Mouse (Mus musculus): ENCODE data around the gene Mfsd13b.

The Mfsd13b gene

GRCm38 (mm10) chr7:120980931-120981924 lies 1.1 kb upstream of the Mfsd13b start:
- intact Hi-C loops (cut with DNase I): loop anchor here (5.0 kb wide), 1 partner anchor 51 kb away; the partner anchor contains the start of gene Mettl9

GRCm38 (mm10) chr7:120982968-120983367 lies 659 bp downstream of the Mfsd13b start:
- intact Hi-C loops (cut with DNase I): loop anchor here (5.0 kb wide), 1 partner anchor 49 kb away; the partner anchor contains the start of gene Mettl9

- intact Hi-C loops (cut with DNase I): no loop called here
These were observed 8.9 kb downstream of the Mfsd13b start for GRCm38 (mm10) chr7:120991191-120991590.

- intact Hi-C loops (cut with DNase I): no loop called here
These were observed 16.8 kb downstream of the Mfsd13b start for GRCm38 (mm10) chr7:120999021-120999530.

GRCm38 (mm10) chr7:121000065-121000822 lies 17.9 kb downstream of the Mfsd13b start:
- intact Hi-C loops (cut with DNase I): no loop called here

GRCm38 (mm10) chr7:121001879-121002278 lies 19.6 kb downstream of the Mfsd13b start:
- intact Hi-C loops (cut with DNase I): no loop called here

GRCm38 (mm10) chr7:121002407-121002928 lies 20.2 kb downstream of the Mfsd13b start:
- intact Hi-C loops (cut with DNase I): no loop called here

GRCm38 (mm10) chr7:121003793-121004418 lies 21.6 kb downstream of the Mfsd13b start:
- intact Hi-C loops (cut with DNase I): no loop called here

- intact Hi-C loops (cut with DNase I): no loop called here
These were observed 29.7 kb downstream of the Mfsd13b start for GRCm38 (mm10) chr7:121011794-121012689.

- intact Hi-C loops (cut with DNase I): no loop called here
These were observed 32.2 kb downstream of the Mfsd13b start for GRCm38 (mm10) chr7:121014486-121014885.

GRCm38 (mm10) chr7:121018778-121019177 lies 36.5 kb downstream of the Mfsd13b start:
- intact Hi-C loops (cut with DNase I): no loop called here

GRCm38 (mm10) chr7:121020277-121020676 lies 38.0 kb downstream of the Mfsd13b start:
- intact Hi-C loops (cut with DNase I): loop anchor here (5.0 kb wide), 1 partner anchor 42 kb away; no protein-coding TSS in a partner anchor

GRCm38 (mm10) chr7:121025221-121026008 lies 43.1 kb downstream of the Mfsd13b start:
- intact Hi-C loops (cut with DNase I): no loop called here

- intact Hi-C loops (cut with DNase I): no loop called here
These were observed 44.0 kb downstream of the Mfsd13b start for GRCm38 (mm10) chr7:121026300-121026699.

GRCm38 (mm10) chr7:121029947-121030346 lies 47.6 kb downstream of the Mfsd13b start:
- intact Hi-C loops (cut with DNase I): loop anchor here (5.0 to 10.0 kb wide), 2 partner anchors 48 to 185 kb away; partner anchors contain the start of genes Cdr2, Eef2k and Mfsd13b

- intact Hi-C loops (cut with DNase I): loop anchor here (5.0 to 10.0 kb wide), 2 partner anchors 52 to 189 kb away; partner anchors contain the start of genes Cdr2, Eef2k and Mfsd13b
These were observed 51.7 kb downstream of the Mfsd13b start, which contains the start of gene Mettl9 for GRCm38 (mm10) chr7:121033856-121034652. Mettl9 (plus strand) TSS chr7:121034445.

- intact Hi-C loops (cut with DNase I): loop anchor here (5.0 to 10.0 kb wide), 2 partner anchors 52 to 190 kb away; partner anchors contain the start of genes Cdr2, Eef2k and Mfsd13b
These were observed 52.4 kb downstream of the Mfsd13b start for GRCm38 (mm10) chr7:121034701-121035141.

Measured in adrenal gland (tissue).